Mouse (Mus musculus) neural tube, embryonic 11.5 days (tissue): ENCODE data around the gene Rab40c. TPM values are rescaled to one million over a fixed set of nuclear protein-coding genes. Genes with fewer than 3 reads are reported as not detected.
A peak's percentile ranks its signal among the peaks of the same experiment; 100 is the strongest.

Experiments
- ATAC-seq: fragments of 200-750 bp; cut with Nextera tagmentation; 2 replicates; pipeline ENCODE4 v1.8.0; 2017; ENCODE audit warnings: moderate number of reproducible peaks, mild to moderate bottlenecking, moderate TSS enrichment, moderate library complexity; ENCODE audit not compliant: insufficient read depth, low FRiP score, low TSS enrichment
- DNase-seq: peaks from one replicate; pipeline ENCODE4 v3.0.0-alpha.2; 2015; ENCODE audit warnings: low spot score
- H3K27ac ChIP-seq: fragments of 300-500 bp; sonication (generic); 2 replicates; pipeline ENCODE4 v1.5.1; 2014; ENCODE audit warnings: low read depth, mild to moderate bottlenecking, low read length
- H3K27me3 ChIP-seq: fragments of 300-500 bp; sonication (generic); 2 replicates; pipeline ENCODE4 v1.6.1; 2014; ENCODE audit warnings: mild to moderate bottlenecking, low read length, mixed read lengths; ENCODE audit not compliant: control insufficient read depth, insufficient read depth
- H3K36me3 ChIP-seq: fragments of 300-500 bp; sonication (generic); 2 replicates; pipeline ENCODE4 v1.6.1; 2014; ENCODE audit warnings: mild to moderate bottlenecking, low read length, moderate library complexity, mixed read lengths; ENCODE audit not compliant: control insufficient read depth, insufficient read depth
- H3K4me1 ChIP-seq: fragments of 300-500 bp; sonication (generic); 2 replicates; pipeline ENCODE4 v1.6.1; 2014; ENCODE audit warnings: low read length, mixed read lengths; ENCODE audit not compliant: control insufficient read depth, insufficient read depth
- H3K4me2 ChIP-seq: fragments of 300-500 bp; sonication (generic); 2 replicates; pipeline ENCODE4 v1.6.1; 2014; ENCODE audit warnings: low read depth, mild to moderate bottlenecking, moderate library complexity
- H3K4me3 ChIP-seq: fragments of 300-500 bp; sonication (generic); 2 replicates; pipeline ENCODE4 v1.5.1; 2014; ENCODE audit warnings: low read depth, low read length
- H3K9ac ChIP-seq: fragments of 300-500 bp; sonication (generic); 2 replicates; pipeline ENCODE4 v1.6.1; 2014; ENCODE audit warnings: mild to moderate bottlenecking, low read length
- H3K9me3 ChIP-seq: fragments of 300-500 bp; sonication (generic); 2 replicates; pipeline ENCODE4 v1.6.1; 2016; ENCODE audit warnings: low read length; ENCODE audit not compliant: control insufficient read depth
- WGBS: fragments of 180-500 bp; shearing (Covaris S2); extraction: QIAGEN DNeasy Blood & Tissue Kit; methylation state at CpG from one replicate; pipeline ENCODE4 v1.1.7; 2014; 5-methylcytosine and 5-hydroxymethylcytosine counted together
- polyA plus RNA-seq: library from polyadenylated mRNA; unstranded; fragments of >200 nt; fragmentation: Nextera tagmentation; extraction: Ambion mirVana; gene quantifications from 2 replicates; pipeline ENCODE4 v1.2.1, GENCODE M21; 2014

The Rab40c gene
- polyA plus RNA-seq, 1 experiment from 2014 or later, result 25.9 TPM

DNA sequence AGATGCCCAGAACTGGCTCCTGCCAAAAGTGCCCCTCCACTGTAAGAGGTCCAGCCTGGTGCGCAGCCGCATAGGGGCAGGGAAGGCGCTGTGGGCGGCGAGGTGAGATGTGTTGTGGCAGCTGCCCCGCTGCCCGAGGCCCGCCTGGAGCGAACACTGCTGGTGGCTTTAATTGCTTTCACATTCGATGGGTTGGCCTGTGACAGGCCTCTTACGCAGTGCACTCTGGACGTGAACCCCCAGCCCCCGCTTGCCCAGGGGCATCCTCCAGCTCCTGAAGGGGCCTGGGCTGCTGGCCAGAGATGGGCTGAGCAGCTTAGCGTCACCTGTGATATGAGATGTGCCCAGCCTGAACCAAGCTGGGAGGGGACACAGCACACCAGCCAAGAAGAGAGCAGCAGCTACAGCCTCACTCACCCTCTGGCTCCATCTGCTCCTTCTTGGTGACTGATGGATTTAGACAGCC, 38.1 kb upstream of the Rab40c start:
- Histone ChIP-seq H3K27me3 (peaks cover 6% of the 10 kb centered on the region), H3K9ac (no peak overlapping the region), H3K9me3 (no peaks in the 10 kb centered on the region), H3K4me3 (no peak overlapping the region), H3K36me3 (peaks cover 6% of the 10 kb centered on the region), H3K4me1 (no peaks in the 10 kb centered on the region), H3K27ac (no peak overlapping the region), H3K4me2 (no peak overlapping the region)
- ATAC-seq (no peak), DNase-seq (no peak)
- 83% methylated on average over 14 of the region's 14 CpGs for WGBS

- DNase-seq, result no peak
- Histone ChIP-seq H3K27me3 (peaks cover 16% of the 10 kb centered on the region), H3K4me2 (no peak overlapping the region), H3K36me3 (peaks cover 6% of the 10 kb centered on the region), H3K27ac (no peak overlapping the region), H3K9ac (no peak overlapping the region), H3K4me1 (no peaks in the 10 kb centered on the region), H3K4me3 (no peak overlapping the region), H3K9me3 (no peaks in the 10 kb centered on the region)
- WGBS, result 85% methylated on average over 7 of the region's 7 CpGs
- no peak for ATAC-seq
These were observed 37.1 kb upstream of the Rab40c start for GRCm38 (mm10) chr17:25956631-25957030.

DNA sequence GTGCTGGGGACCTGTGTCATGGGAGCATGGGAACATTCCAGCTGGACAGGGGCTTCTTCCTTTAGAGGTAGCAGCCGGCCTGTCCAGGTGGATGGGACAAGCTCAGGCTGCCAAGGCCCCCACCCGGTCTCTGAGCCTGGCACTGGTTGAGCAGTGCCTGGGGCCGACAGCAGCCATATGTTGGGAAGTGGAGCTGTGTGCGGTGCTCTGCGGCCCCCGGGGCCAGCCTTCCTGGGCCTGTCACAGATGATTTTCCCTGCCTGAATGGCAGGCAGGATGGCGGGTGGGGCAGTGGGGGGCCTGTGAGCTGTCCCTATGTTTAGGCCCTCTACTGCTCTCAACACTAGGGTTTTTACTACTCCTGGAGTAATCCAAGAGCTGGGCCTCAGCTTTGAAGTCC, 36.7 kb upstream of the Rab40c start:
- Histone ChIP-seq H3K4me3 (no peak overlapping the region), H3K36me3 (peaks cover 6% of the 10 kb centered on the region), H3K27ac (no peak overlapping the region), H3K4me2 (no peak overlapping the region), H3K9ac (no peak overlapping the region), H3K9me3 (no peaks in the 10 kb centered on the region), H3K4me1 (no peaks in the 10 kb centered on the region), H3K27me3 (peaks cover 20% of the 10 kb centered on the region)
- ATAC-seq, result no peak
- WGBS, result 74% methylated on average over 7 of the region's 7 CpGs
- DNase-seq, result no peak

GRCm38 (mm10) chr17:25955736-25956135, 36.2 kb upstream of the Rab40c start:
- ATAC-seq (no peak), DNase-seq (no peak)
- no peak overlapping the region for H3K27ac ChIP-seq
- H3K4me1 ChIP-seq, result no peaks in the 10 kb centered on the region
- peaks cover 6% of the 10 kb centered on the region for H3K36me3 ChIP-seq
- peaks cover 25% of the 10 kb centered on the region for H3K27me3 ChIP-seq
- no peak overlapping the region for H3K4me2 ChIP-seq
- no peak overlapping the region for H3K4me3 ChIP-seq
- H3K9ac ChIP-seq, result no peak overlapping the region
- WGBS, result 58% methylated on average over 3 of the region's 3 CpGs
- H3K9me3 ChIP-seq, result no peaks in the 10 kb centered on the region

DNA sequence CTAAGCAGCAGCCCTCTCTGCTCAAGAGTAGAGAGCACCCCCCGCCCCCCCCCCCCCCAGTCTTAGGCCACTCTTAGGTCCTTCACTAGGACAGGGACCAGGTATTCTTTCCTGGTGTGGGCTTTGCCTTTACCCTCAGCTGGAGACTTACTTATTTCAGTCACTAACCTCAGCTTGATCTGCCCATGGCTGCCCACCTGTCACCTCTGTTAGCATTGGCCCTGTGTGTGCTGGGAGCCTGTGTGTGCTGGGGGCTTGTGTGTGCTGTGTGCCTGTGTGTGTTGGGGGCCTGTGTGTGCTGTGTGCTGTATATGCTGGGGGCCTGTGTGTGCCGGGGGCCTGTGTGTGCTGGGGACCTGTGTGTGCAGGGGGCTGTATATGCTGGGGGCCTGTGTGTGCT, 35.1 kb upstream of the Rab40c start:
- H3K36me3 ChIP-seq, result peaks cover 3% of the 10 kb centered on the region; the same call in 1 of the 2 replicates
- H3K9me3 ChIP-seq, result no peaks in the 10 kb centered on the region
- DNase-seq (no peak), ATAC-seq (no peak)
- H3K27ac ChIP-seq, result no peak overlapping the region
- 87% methylated on average over 2 of the region's 2 CpGs for WGBS
- H3K4me1 ChIP-seq, result no peaks in the 10 kb centered on the region
- H3K4me2 ChIP-seq, result no peak overlapping the region
- H3K4me3 ChIP-seq, result no peak overlapping the region
- H3K27me3 ChIP-seq, result peaks cover 29% of the 10 kb centered on the region
- H3K9ac ChIP-seq, result no peak overlapping the region

DNA sequence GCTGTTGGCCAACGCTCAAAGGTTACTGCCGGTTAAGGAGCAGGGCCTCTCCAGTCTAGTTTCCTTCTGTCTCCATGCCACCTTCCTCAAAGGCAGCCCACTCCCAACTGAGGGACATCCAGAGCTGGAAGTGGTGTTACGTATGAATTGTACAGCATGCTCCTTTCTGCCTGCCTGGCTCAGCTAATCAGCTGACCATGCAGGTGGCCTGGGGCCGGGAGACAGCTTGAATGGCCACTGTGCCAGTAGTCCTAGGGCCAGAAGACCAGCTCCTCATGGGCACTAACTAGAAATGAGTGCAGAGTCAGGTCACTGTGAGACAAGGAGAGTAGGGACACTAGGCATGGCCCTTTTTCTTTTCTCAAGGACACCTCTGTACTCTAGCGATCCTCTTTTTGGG, 33.6 kb upstream of the Rab40c start:
- H3K4me3 ChIP-seq, result no peak overlapping the region
- H3K27ac ChIP-seq, result no peak overlapping the region
- H3K27me3 ChIP-seq, result peaks cover 29% of the 10 kb centered on the region
- no peak overlapping the region for H3K9ac ChIP-seq
- no peaks in the 10 kb centered on the region for H3K9me3 ChIP-seq
- no peak for ATAC-seq
- WGBS, result 84% methylated on average over 5 of the region's 5 CpGs
- no peak for DNase-seq
- H3K36me3 ChIP-seq, result no peaks in the 10 kb centered on the region
- H3K4me1 ChIP-seq, result no peaks in the 10 kb centered on the region
- no peak overlapping the region for H3K4me2 ChIP-seq

DNA sequence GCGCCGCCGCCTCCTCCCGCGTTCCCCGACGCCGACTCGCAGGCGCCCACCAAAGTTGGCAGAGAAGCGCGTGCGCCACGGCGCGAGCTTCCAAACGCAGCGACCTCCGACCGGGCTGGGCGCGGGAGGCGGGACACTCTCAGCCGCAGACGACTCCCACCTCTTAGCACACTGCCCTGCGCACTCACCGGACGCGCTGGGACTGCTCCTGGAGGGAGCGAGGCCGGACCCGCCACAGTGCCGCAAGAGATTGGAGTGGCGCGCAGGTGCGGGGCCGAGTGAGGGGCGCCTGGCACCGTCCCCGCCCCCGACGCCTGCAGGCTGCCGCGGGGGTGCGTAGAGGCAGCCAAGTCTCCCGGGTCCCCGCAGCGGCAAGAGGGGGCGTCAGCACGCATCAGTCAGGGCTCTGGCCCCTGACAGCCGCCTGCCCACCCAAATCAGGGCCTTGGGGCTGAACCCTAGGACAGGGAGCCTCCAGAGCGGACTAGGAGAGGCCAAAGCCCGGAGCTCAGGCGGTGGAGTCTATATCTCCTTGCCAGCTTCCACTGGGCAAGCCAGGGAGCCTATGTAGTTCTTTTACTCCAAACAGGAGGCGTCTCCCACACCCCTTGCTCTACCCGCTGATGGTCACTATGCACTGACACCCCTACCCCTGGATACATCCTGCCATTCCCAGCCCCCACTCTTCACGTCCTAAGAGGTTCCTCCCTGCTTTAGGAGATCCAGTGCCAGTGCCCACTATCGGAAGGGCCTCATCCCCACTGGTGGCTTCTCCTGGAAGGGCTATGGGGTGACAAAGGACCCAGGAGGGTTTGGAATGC, 32.5 kb upstream of the Rab40c start, which contains the start of gene A930017K11Rik:
TSS of gene A930017K11Rik (minus strand) at position 763 of the 821 bp plus-strand sequence.
- no peaks in the 10 kb centered on the region for H3K36me3 ChIP-seq
- peak within 1 kb of the TSS; percentile 26 for H3K4me3 ChIP-seq
- no peaks in the 10 kb centered on the region for H3K4me1 ChIP-seq
- H3K27me3 ChIP-seq, result peaks cover 29% of the 10 kb centered on the region
- no peaks in the 10 kb centered on the region for H3K9me3 ChIP-seq
- DNase-seq, result no peak
- no peak for ATAC-seq
- H3K9ac ChIP-seq, result no peak within 1 kb of the TSS
- H3K4me2 ChIP-seq, result peak within 1 kb of the TSS; percentile 37
- WGBS, result 1% methylated on average over 52 of the region's 58 CpGs
- no peak within 1 kb of the TSS for H3K27ac ChIP-seq

- ATAC-seq (no peak), DNase-seq (no peak)
- Histone ChIP-seq H3K4me2 (peak overlapping the region; percentile 37), H3K36me3 (no peaks in the 10 kb centered on the region), H3K9me3 (no peaks in the 10 kb centered on the region), H3K27ac (no peak overlapping the region), H3K9ac (no peak overlapping the region; the same call in 1 of the 2 replicates), H3K4me1 (no peaks in the 10 kb centered on the region), H3K27me3 (peaks cover 29% of the 10 kb centered on the region), H3K4me3 (peak overlapping the region; percentile 26)
- WGBS, result 1% methylated on average over 33 of the region's 33 CpGs
These were observed 31.8 kb upstream of the Rab40c start for GRCm38 (mm10) chr17:25951225-25951802.

- DNase-seq (no peak), ATAC-seq (no peak)
- no peak overlapping the region for H3K27ac ChIP-seq
- 5% methylated on average over 3 of the region's 3 CpGs for WGBS
- no peak overlapping the region for H3K4me2 ChIP-seq
- no peak overlapping the region for H3K9ac ChIP-seq
- H3K4me3 ChIP-seq, result no peak overlapping the region
- H3K9me3 ChIP-seq, result no peaks in the 10 kb centered on the region
- no peaks in the 10 kb centered on the region for H3K4me1 ChIP-seq
- H3K36me3 ChIP-seq, result no peaks in the 10 kb centered on the region
- peaks cover 29% of the 10 kb centered on the region for H3K27me3 ChIP-seq
These were observed 31.2 kb upstream of the Rab40c start for GRCm38 (mm10) chr17:25950706-25951105.
